Mouse (Mus musculus) midbrain, embryonic 10.5 days (tissue): ENCODE data around the gene Man2c1. TPM values are rescaled to one million over a fixed set of nuclear protein-coding genes. Genes with fewer than 3 reads are reported as not detected.

Experiments
- DNase-seq: peaks from one replicate; pipeline ENCODE4 v3.0.0-alpha.2; 2017; ENCODE audit warnings: low spot score
- H3K27ac ChIP-seq: fragments of 300-500 bp; sonication (generic); replicated peaks from 2 replicates; pipeline ENCODE4 v1.5.1; 2016; ENCODE audit warnings: mild to moderate bottlenecking
- H3K27me3 ChIP-seq: fragments of 300-500 bp; sonication (generic); 2 replicates; pipeline ENCODE4 v1.6.1; 2016; ENCODE audit warnings: low read depth, mild to moderate bottlenecking; ENCODE audit not compliant: poor library complexity, severe bottlenecking
- H3K36me3 ChIP-seq: fragments of 300-500 bp; sonication (generic); 2 replicates; pipeline ENCODE4 v1.6.1; 2016; ENCODE audit warnings: mild to moderate bottlenecking, moderate library complexity
- H3K4me1 ChIP-seq: fragments of 300-500 bp; sonication (generic); 2 replicates; pipeline ENCODE4 v1.6.1; 2016
- H3K4me3 ChIP-seq: fragments of 300-500 bp; sonication (generic); 2 replicates; pipeline ENCODE4 v1.5.1; 2016; ENCODE audit warnings: mild to moderate bottlenecking, moderate library complexity
- H3K9me3 ChIP-seq: fragments of 300-500 bp; sonication (generic); replicated peaks from 2 replicates; pipeline ENCODE4 v1.6.1; 2016; ENCODE audit warnings: mild to moderate bottlenecking
- WGBS: fragments of 180-500 bp; shearing (Covaris S2); methylation state at CpG from one replicate; pipeline ENCODE4 v1.1.7; 2016; 5-methylcytosine and 5-hydroxymethylcytosine counted together
- polyA plus RNA-seq: library from polyadenylated mRNA; unstranded; fragments of >200 nt; fragmentation: Nextera tagmentation; extraction: Ambion mirVana; gene quantifications from 2 replicates; pipeline ENCODE4 v1.2.1, GENCODE M21; 2016

The Man2c1 gene
- polyA plus RNA-seq: 61.1 and 69.7 TPM in 2 replicates

DNA sequence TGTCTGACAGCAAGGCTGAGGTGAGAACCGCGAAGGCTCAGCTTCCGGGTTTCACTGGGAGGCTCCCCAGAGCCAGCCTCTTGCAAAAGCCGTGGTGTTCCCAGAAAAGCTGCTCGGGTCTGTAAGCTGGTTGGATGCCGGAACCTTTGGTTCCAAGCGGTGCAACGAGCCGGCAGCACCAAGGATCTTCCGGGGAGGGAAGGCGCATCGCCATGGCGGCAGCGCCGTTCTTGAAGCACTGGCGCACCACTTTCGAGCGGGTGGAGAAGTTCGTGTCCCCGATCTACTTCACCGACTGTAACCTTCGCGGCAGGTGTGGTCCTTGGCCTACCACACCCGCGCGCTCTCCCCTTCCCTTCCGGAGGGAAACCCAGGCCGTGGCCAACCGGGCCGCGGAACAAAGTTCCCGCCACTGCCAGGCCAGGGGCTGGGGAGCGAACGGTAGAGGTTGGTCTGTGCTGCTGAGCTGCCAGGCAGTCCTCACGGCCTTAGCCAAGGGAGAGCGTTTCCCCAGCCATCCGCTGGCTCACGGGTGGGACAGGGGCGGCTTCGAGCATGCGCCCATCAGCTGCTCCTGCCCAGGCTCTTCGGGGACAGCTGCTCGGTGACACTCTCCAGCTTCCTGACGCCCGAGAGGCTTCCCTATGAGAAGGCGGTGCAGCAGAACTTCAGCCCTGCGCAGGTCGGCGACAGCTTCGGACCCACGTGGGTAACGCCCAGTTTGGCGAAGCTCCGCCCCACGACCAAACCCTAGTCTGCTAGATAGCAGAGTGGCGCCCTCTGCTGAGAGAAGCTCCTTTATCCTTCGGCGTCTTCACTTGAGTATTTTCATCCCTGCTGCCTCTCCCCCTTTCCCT lies at the start of gene Man2c1:
Gene Man2c1, plus strand, starts transcription at position 114 of the 857 bp plus-strand sequence.
- peaks cover 54% of the 10 kb centered on the region for H3K36me3 ChIP-seq
- H3K9me3 ChIP-seq: no peaks in the 10 kb centered on the region
- under 1% methylated on average over 58 of the region's 58 CpGs for WGBS
- H3K27ac ChIP-seq: peak within 1 kb of the TSS; percentile 93
- peak; percentile 91 for DNase-seq
- peak within 1 kb of the TSS; percentile 86 for H3K4me3 ChIP-seq
- H3K27me3 ChIP-seq: no peaks in the 10 kb centered on the region
- H3K4me1 ChIP-seq: peaks cover 19% of the 10 kb centered on the region

DNA sequence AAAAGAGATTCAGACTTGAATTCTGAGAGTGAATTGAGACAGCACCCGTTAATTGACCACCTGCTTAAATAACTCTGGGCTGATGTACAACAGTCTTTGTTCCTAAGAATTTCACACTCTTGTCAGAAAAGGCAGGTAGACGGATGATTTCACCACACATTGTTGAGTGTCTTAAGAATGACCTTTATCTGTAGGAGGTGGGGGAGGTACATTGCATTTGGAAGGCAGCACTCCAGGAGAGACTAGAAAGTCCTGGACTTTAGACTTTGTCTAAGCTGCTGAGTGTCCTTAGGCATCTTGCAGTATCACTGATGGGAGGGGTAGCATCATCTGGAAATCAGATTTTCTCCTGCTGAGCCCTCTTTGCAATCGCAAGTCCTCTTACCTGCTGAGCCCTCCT lies 48.3 kb upstream of the Man2c1 start:
- Histone ChIP-seq H3K36me3 (peaks cover 65% of the 10 kb centered on the region), H3K4me1 (peaks cover 9% of the 10 kb centered on the region), H3K27ac (no peak overlapping the region), H3K4me3 (no peak overlapping the region), H3K27me3 (no peaks in the 10 kb centered on the region), H3K9me3 (no peaks in the 10 kb centered on the region)
- DNase-seq: no peak
- WGBS: 91% methylated on average over 3 of the region's 3 CpGs

DNA sequence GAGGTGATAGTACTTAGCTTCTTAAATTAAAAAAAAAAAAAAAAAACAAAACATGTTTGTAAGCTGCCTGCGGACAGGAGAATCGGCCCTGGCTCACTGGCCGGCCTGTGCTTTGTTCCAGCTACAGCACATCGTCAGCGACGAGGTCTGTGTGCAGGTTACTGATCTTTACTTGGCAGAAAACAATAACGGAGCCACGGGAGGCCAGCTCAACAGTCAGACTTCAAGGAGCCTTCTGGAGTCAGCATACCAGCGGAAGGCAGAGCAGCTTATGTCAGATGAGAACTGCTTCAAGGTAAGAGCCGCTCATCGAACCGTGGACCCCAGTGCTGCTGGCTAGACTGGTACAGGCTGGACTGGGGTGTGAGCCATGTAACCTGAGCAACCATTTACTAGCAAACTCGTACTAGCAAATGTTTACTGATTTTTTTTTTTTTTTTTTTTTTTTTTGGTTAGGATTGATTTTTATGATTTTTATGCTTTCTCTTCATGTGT lies 13.2 kb upstream of the Man2c1 start:
- Histone ChIP-seq H3K4me3 (no peak overlapping the region), H3K9me3 (no peaks in the 10 kb centered on the region), H3K27me3 (no peaks in the 10 kb centered on the region), H3K27ac (no peak overlapping the region), H3K36me3 (peaks cover 99% of the 10 kb centered on the region), H3K4me1 (no peaks in the 10 kb centered on the region)
- no peak for DNase-seq
- WGBS: 92% methylated on average over 13 of the region's 13 CpGs

DNA sequence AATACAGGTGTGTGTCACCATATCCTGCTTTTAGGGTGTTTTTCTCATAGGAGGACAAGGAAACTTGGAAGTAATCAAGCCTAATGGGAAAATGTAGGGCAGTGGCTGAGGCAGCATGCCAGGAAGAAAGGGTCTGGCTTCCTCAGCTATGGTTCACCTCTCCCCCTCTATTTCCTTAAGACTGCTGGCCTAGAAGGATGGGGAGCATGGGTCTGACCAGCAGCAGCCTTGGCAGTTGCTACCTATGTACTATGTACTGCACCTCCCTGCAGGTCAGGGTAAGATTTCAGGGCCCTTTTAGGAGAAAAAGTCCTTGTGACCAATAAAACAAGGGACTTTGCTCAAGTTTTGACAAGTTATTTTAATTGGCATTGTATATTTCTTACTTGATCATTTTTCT lies 849 bp upstream of the Man2c1 start:
- no peaks in the 10 kb centered on the region for H3K9me3 ChIP-seq
- H3K27me3 ChIP-seq: no peaks in the 10 kb centered on the region
- H3K36me3 ChIP-seq: peaks cover 54% of the 10 kb centered on the region
- H3K27ac ChIP-seq: no peak overlapping the region
- DNase-seq: no peak
- H3K4me1 ChIP-seq: peaks cover 19% of the 10 kb centered on the region
- H3K4me3 ChIP-seq: peak overlapping the region; percentile 86

DNA sequence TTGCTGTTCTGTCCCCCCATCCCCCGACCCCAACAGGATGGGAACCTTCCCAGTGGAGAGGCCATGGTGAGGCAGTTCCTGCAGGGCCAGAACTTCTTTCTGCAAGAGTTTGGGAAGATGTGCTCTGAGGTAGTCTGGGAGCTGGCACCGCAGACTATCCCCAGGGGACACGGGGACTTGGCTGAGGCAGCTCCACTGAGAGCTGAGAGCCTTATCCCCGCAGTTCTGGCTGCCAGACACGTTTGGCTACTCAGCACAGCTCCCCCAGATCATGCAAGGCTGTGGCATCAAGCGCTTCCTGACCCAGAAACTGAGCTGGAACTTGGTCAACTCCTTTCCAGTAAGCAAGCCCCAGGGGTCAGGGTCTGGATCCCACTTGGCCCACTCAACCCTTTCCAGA lies 6.8 kb downstream of the Man2c1 start:
- no peak overlapping the region for H3K27ac ChIP-seq
- no peak for DNase-seq
- peaks cover 82% of the 10 kb centered on the region for H3K36me3 ChIP-seq
- no peaks in the 10 kb centered on the region for H3K9me3 ChIP-seq
- 89% methylated on average over 6 of the region's 6 CpGs for WGBS
- H3K4me1 ChIP-seq: no peaks in the 10 kb centered on the region
- H3K27me3 ChIP-seq: no peaks in the 10 kb centered on the region
- no peak overlapping the region for H3K4me3 ChIP-seq

DNA sequence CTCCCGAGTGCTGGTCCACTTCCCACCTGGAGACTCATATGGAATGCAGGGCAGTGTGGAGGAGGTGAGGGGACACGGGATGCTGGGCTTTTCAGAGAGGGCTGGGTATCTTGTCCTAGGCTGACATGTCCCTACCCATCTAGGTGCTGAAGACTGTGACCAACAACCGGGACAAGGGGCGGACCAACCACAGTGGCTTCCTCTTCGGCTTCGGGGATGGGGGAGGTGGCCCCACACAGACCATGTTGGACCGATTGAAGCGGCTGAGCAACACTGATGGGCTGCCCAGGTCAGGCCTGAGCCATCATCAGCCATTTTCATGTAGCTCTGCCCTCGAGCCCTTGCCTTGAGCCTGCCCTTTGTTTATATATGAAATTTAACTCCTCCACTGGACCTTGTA lies 7.3 kb downstream of the Man2c1 start:
- Histone ChIP-seq H3K9me3 (no peaks in the 10 kb centered on the region), H3K4me1 (no peaks in the 10 kb centered on the region), H3K27ac (no peak overlapping the region), H3K27me3 (no peaks in the 10 kb centered on the region), H3K4me3 (no peak overlapping the region), H3K36me3 (peaks cover 87% of the 10 kb centered on the region)
- 86% methylated on average over 9 of the region's 9 CpGs for WGBS
- DNase-seq: no peak

DNA sequence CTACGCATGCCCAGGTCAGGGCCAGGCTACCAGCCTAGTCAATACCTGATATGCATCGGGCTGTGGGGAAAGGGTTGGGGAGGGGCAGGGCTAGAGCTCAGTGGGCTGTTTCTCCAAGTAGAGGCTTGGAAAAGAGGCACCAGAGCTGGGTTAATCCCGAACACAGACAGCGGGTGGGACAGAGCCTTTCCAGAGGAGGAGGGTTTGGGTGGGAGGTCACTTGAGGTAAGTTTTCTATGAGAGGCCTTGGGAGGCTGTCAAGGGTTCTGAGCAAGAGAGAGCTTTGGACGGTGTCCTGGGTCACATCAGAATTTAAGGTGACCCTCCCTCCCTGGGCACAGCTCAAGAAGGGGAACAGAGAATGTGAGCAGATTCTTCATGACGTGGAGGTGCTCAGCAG lies 8.0 kb downstream of the Man2c1 start:
- Histone ChIP-seq H3K27ac (no peak overlapping the region), H3K4me3 (no peak overlapping the region), H3K36me3 (peaks cover 95% of the 10 kb centered on the region), H3K9me3 (no peaks in the 10 kb centered on the region), H3K4me1 (no peaks in the 10 kb centered on the region), H3K27me3 (no peaks in the 10 kb centered on the region)
- 94% methylated on average over 6 of the region's 6 CpGs for WGBS
- no peak for DNase-seq

DNA sequence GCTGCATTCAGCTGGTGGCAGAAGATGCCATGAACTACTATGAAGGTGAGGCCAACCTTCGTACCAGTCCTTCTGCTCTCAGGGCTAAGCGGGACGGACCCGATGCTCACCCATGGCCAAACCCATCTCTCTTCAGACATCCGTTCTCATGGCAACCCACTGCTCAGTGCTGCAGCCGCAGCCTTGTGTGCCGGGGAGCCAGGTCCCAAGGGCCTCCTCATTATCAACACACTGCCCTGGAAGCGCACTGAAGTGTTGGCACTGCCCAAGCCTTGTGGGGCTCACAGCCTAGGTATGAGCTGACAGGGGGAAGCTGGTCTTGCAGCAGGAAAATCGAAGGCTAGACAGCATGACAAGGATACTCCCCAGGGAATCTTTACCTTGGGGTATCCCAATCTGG lies 8.6 kb downstream of the Man2c1 start:
- H3K27ac ChIP-seq: no peak overlapping the region
- no peaks in the 10 kb centered on the region for H3K9me3 ChIP-seq
- no peaks in the 10 kb centered on the region for H3K4me1 ChIP-seq
- no peaks in the 10 kb centered on the region for H3K27me3 ChIP-seq
- peaks cover 98% of the 10 kb centered on the region for H3K36me3 ChIP-seq
- H3K4me3 ChIP-seq: no peak overlapping the region
- 91% methylated on average over 9 of the region's 9 CpGs for WGBS
- DNase-seq: no peak

DNA sequence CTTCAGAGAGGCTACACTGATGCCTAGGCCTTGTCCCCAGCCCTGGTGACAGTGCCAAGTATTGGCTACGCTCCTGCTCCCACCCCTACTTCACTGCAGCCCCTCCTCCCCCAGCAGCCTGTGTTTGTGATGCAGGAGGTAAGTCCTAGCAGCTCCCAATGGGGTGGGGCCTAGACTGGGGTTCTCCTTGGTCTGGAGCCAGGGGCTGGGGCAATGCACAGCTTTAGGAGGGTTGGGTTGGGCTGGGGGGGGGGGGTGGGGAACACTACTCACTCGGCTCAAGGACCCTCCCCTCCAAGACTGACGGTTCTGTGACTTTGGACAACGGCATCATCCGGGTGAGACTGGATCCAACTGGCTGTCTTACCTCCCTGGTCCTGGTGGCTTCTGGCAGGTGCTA lies 9.1 kb downstream of the Man2c1 start:
- Histone ChIP-seq H3K9me3 (no peaks in the 10 kb centered on the region), H3K36me3 (peaks cover 98% of the 10 kb centered on the region), H3K4me1 (no peaks in the 10 kb centered on the region), H3K27me3 (no peaks in the 10 kb centered on the region), H3K27ac (no peak overlapping the region), H3K4me3 (no peak overlapping the region)
- DNase-seq: no peak
- WGBS: 87% methylated on average over 5 of the region's 5 CpGs

DNA sequence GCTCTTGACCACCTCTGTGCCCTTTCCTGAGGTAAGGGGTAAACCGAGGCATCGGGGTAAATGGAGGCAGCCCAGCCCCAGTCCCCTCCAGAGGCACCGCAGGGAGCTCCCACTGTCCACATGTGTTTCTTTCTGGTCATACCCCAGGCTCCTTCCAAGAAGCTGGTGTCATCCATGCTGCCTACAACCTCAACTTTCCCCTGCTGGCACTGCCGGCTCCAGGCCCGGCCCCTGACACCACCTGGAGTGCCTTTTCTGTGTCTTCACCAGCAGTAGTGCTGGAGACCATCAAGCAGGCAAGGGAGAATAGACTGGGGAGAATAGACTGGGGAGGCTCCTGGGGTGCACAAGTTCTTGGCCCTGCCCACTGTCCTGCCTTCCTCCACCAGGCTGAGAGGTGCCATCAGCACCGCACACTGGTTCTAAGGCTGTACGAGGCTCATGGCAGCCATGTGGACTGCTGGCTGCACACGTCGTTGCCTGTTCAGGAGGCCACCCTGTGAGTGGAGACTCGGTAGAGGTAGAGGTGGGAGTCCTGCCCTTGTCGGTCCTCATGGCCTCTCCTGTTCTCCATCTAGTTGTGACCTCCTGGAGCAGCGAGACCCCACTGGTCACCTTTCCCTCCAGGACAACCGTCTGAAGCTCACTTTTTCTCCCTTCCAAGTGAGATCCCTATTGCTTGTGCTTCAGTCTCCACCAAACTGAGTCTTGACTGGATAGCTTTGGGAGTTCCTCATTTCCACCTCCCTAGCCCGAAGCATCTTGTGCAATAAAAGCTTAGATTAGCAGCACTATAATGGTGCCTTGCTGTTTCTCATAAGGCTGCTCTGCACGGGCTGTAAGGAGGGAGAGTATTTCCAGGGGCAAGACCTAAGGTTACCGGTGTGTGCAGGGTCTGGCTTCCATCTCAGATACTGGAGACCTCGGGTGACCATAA lies 11.2 kb downstream of the Man2c1 start:
- Histone ChIP-seq H3K27me3 (no peaks in the 10 kb centered on the region), H3K9me3 (no peaks in the 10 kb centered on the region), H3K4me1 (peaks cover 4% of the 10 kb centered on the region; the same call in 1 of the 2 replicates), H3K4me3 (no peak overlapping the region), H3K36me3 (peaks cover 81% of the 10 kb centered on the region), H3K27ac (no peak overlapping the region)
- DNase-seq: no peak
- 90% methylated on average over 17 of the region's 17 CpGs for WGBS

DNA sequence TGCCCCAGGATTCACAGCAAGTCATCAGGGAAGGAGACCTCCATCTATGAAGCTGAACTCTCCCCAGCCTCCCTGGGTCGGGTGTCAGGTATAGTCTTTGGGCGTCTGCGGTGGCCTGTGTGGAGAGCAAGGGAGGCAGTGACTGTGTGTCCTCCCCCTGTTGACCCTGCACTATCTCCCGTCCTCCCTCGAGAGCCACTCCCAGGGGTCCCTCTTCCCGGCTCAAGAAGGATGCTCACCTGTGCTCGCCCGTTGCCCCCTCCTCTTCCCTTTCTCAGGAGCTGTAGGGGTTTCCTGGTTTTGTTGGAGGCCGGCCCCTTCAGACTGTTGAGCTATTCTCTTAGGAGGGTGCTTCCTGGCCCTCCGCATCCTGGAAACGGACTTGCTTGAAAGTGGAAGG lies 12.7 kb downstream of the Man2c1 start:
- Histone ChIP-seq H3K9me3 (no peaks in the 10 kb centered on the region), H3K27me3 (no peaks in the 10 kb centered on the region), H3K27ac (no peak overlapping the region), H3K4me1 (peaks cover 17% of the 10 kb centered on the region), H3K4me3 (no peak overlapping the region), H3K36me3 (peaks cover 66% of the 10 kb centered on the region)
- WGBS: 85% methylated on average over 11 of the region's 11 CpGs
- no peak for DNase-seq

DNA sequence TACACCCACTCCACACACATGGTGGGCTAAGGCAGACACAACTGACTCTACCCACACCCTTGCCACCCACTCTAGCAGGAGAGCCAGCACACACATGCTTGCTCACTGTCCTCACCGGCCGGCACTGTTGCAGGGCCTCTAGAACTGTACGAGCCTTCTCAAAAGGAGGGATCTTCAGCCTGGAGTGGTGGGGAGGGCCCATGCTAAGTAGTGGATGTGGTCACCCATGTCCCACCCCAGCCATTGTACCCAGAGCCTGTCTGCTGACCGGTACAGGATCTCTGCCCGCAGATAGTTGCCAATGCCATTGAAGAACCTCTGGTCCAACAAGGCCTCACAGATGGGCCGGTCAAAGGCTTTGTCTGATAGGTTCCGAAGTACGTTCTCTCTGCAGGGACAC lies 14.3 kb downstream of the Man2c1 start:
- no peaks in the 10 kb centered on the region for H3K9me3 ChIP-seq
- no peaks in the 10 kb centered on the region for H3K27me3 ChIP-seq

More for the DNA sequence above, 14.3 kb downstream of the Man2c1 start:
- H3K4me3 ChIP-seq: no peak overlapping the region
- no peak overlapping the region for H3K27ac ChIP-seq
- DNase-seq: no peak
- WGBS: 96% methylated on average over 8 of the region's 8 CpGs
- peaks cover 49% of the 10 kb centered on the region for H3K36me3 ChIP-seq
- H3K4me1 ChIP-seq: peaks cover 27% of the 10 kb centered on the region
